1 mouse cellular context compared by ENCODE assay signal in genomic region chr17:25723470-25723869, GRCm38 (mm10).
TF ChIP-seq lines count a peak whose summit lies in the region.

No protein-coding gene starts in this region.

TF ChIP-seq in ES-E14, 5 proteins besides CTCF, POLR2A, EP300 and RAD21:
- TF ChIP-seq MAFK (IDR thresholded peaks at IDR 0.05; ENCODE audit: insufficient read depth, low read depth, low read length), result no peak
- no peak for TF ChIP-seq CHD2 (IDR thresholded peaks at IDR 0.05; ENCODE audit: low read depth, low read length)
- no peak for TF ChIP-seq ZC3H11A (IDR thresholded peaks at IDR 0.05; ENCODE audit: borderline replicate concordance, low read depth, low read length)
- TF ChIP-seq ZNF384 (IDR thresholded peaks at IDR 0.05; ENCODE audit: low read depth, low read length), result no peak
- no peak for TF ChIP-seq HCFC1 (IDR thresholded peaks at IDR 0.05; ENCODE audit: borderline replicate concordance, insufficient read depth, low read length)
TF ChIP-seq in ES-E14: peak in this region for 0.
